Mouse (Mus musculus) heart, embryonic 16.5 days (tissue): Measurements from ENCODE around the gene Tgoln1. TPM values are rescaled to one million over a fixed set of nuclear protein-coding genes. Genes with fewer than 3 reads are reported as not detected.

Experiments used
- ATAC-seq: fragments of 200-750 bp; cut with Nextera tagmentation; replicated peaks from 2 replicates; pipeline ENCODE4 v1.8.0; 2017; ENCODE audit warnings: moderate number of reproducible peaks; ENCODE audit not compliant: insufficient read depth, low FRiP score; ENCODE audit errors: extremely low read depth
- H3K27ac ChIP-seq: fragments of 300-500 bp; sonication (generic); 2 replicates; pipeline ENCODE4 v1.5.1; 2014; ENCODE audit warnings: mild to moderate bottlenecking, low read length, control low read depth, moderate library complexity
- H3K27me3 ChIP-seq: fragments of 300-500 bp; sonication (generic); 2 replicates; pipeline ENCODE4 v1.6.1; 2014; ENCODE audit warnings: low read length, mixed read lengths; ENCODE audit not compliant: control insufficient read depth, insufficient read depth
- H3K36me3 ChIP-seq: fragments of 300-500 bp; sonication (generic); 2 replicates; pipeline ENCODE4 v1.6.1; 2014; ENCODE audit not compliant: control insufficient read depth, insufficient read depth
- H3K4me1 ChIP-seq: fragments of 300-500 bp; sonication (generic); 2 replicates; pipeline ENCODE4 v1.6.1; 2014; ENCODE audit warnings: low read length, mixed read lengths; ENCODE audit not compliant: control insufficient read depth, insufficient read depth
- H3K4me2 ChIP-seq: fragments of 300-500 bp; sonication (generic); 2 replicates; pipeline ENCODE4 v1.6.1; 2014; ENCODE audit warnings: low read depth, mild to moderate bottlenecking, control low read depth, low read length
- H3K4me3 ChIP-seq: fragments of 300-500 bp; sonication (generic); 2 replicates; pipeline ENCODE4 v1.5.1; 2014; ENCODE audit warnings: mild to moderate bottlenecking, control low read depth, low read length
- H3K9ac ChIP-seq: fragments of 300-500 bp; sonication (generic); 2 replicates; pipeline ENCODE4 v1.6.1; 2014; ENCODE audit warnings: low read length, control low read depth
- H3K9me3 ChIP-seq: fragments of 300-500 bp; sonication (generic); replicated peaks from 2 replicates; pipeline ENCODE4 v1.6.1; 2016; ENCODE audit warnings: low read length; ENCODE audit not compliant: control insufficient read depth
- WGBS: fragments of 180-500 bp; shearing (Covaris S2); extraction: QIAGEN DNeasy Blood & Tissue Kit; methylation state at CpG from one replicate; pipeline ENCODE4 v1.1.7; 2014; 5-methylcytosine and 5-hydroxymethylcytosine counted together
- polyA plus RNA-seq: library from polyadenylated mRNA; unstranded; fragments of >200 nt; fragmentation: Nextera tagmentation; extraction: Ambion mirVana; gene quantifications from 2 replicates; pipeline ENCODE4 v1.2.1, GENCODE M21; 2015

Gene Tgoln1
- polyA plus RNA-seq, 1 experiment from 2014 or later, result 26.2 TPM

- H3K27ac ChIP-seq, result no peak overlapping the region
- no peak overlapping the region for H3K4me3 ChIP-seq
- H3K4me1 ChIP-seq, result peaks cover 14% of the 10 kb centered on the region
- no peak overlapping the region for H3K9ac ChIP-seq
- H3K27me3 ChIP-seq, result no peaks in the 10 kb centered on the region
- H3K4me2 ChIP-seq, result no peak overlapping the region
- H3K36me3 ChIP-seq, result peaks cover 24% of the 10 kb centered on the region
- H3K9me3 ChIP-seq, result no peaks in the 10 kb centered on the region
- 50% methylated on average over 1 of the region's 1 CpGs for WGBS
- ATAC-seq, result no peak
Measured at GRCm38 (mm10) chr6:72601732-72602131, 15.1 kb downstream of the Tgoln1 start.

GRCm38 (mm10) chr6:72600771-72601170, 16.0 kb downstream of the Tgoln1 start:
- no peaks in the 10 kb centered on the region for H3K27me3 ChIP-seq
- no peak overlapping the region for H3K27ac ChIP-seq
- H3K4me2 ChIP-seq, result no peak overlapping the region
- H3K36me3 ChIP-seq, result peaks cover 14% of the 10 kb centered on the region
- 81% methylated on average over 12 of the region's 12 CpGs for WGBS
- H3K4me1 ChIP-seq, result peaks cover 14% of the 10 kb centered on the region
- H3K4me3 ChIP-seq, result no peak overlapping the region
- ATAC-seq, result no peak
- H3K9ac ChIP-seq, result no peak overlapping the region
- no peaks in the 10 kb centered on the region for H3K9me3 ChIP-seq

GRCm38 (mm10) chr6:72600216-72600615, 16.6 kb downstream of the Tgoln1 start:
- peaks cover 11% of the 10 kb centered on the region for H3K36me3 ChIP-seq
- H3K9me3 ChIP-seq, result no peaks in the 10 kb centered on the region
- 84% methylated on average over 6 of the region's 6 CpGs for WGBS
- no peak overlapping the region for H3K9ac ChIP-seq
- H3K4me1 ChIP-seq, result peaks cover 14% of the 10 kb centered on the region
- H3K27ac ChIP-seq, result no peak overlapping the region
- no peak for ATAC-seq
- no peak overlapping the region for H3K4me2 ChIP-seq
- no peaks in the 10 kb centered on the region for H3K27me3 ChIP-seq
- H3K4me3 ChIP-seq, result no peak overlapping the region

GRCm38 (mm10) chr6:72598791-72599557, 17.8 kb downstream of the Tgoln1 start:
- Histone ChIP-seq H3K27ac (peak overlapping the region; percentile 96), H3K27me3 (no peaks in the 10 kb centered on the region), H3K4me3 (peak overlapping the region; percentile 66), H3K4me1 (peaks cover 14% of the 10 kb centered on the region), H3K4me2 (peak overlapping the region; percentile 79), H3K9me3 (no peaks in the 10 kb centered on the region), H3K9ac (peak overlapping the region; percentile 82), H3K36me3 (no peaks in the 10 kb centered on the region)
- peak; percentile 65 for ATAC-seq
- WGBS, result 29% methylated on average over 12 of the region's 12 CpGs

- H3K36me3 ChIP-seq, result no peaks in the 10 kb centered on the region
Measured at GRCm38 (mm10) chr6:72597956-72598753, 18.6 kb downstream of the Tgoln1 start, which contains the start of the genes Elmod3 and Retsat. TSS of gene Elmod3 (minus strand) at chr6:72598413. TSS of gene Retsat (plus strand) at chr6:72598475.

GRCm38 (mm10) chr6:72597083-72597874, 19.5 kb downstream of the Tgoln1 start:
- Histone ChIP-seq H3K27ac (no peak overlapping the region; the same call in 1 of the 2 replicates), H3K4me2 (peak overlapping the region; percentile 79), H3K9me3 (no peaks in the 10 kb centered on the region), H3K9ac (peak overlapping the region; percentile 74), H3K4me3 (peak overlapping the region; percentile 66), H3K27me3 (no peaks in the 10 kb centered on the region), H3K36me3 (no peaks in the 10 kb centered on the region), H3K4me1 (peaks cover 14% of the 10 kb centered on the region)
- no peak for ATAC-seq
- WGBS, result 39% methylated on average over 13 of the region's 13 CpGs

More at GRCm38 (mm10) chr6:72597956-72598753, 18.6 kb downstream of the Tgoln1 start, which contains the start of the genes Elmod3 and Retsat:
- Histone ChIP-seq H3K27ac (peak within 1 kb of the TSS; percentile 96), H3K9ac (peak within 1 kb of the TSS; percentile 82), H3K4me1 (peaks cover 14% of the 10 kb centered on the region), H3K4me3 (peak within 1 kb of the TSS; percentile 66), H3K9me3 (no peaks in the 10 kb centered on the region), H3K27me3 (no peaks in the 10 kb centered on the region), H3K4me2 (peak within 1 kb of the TSS; percentile 79)
- under 1% methylated on average over 38 of the region's 38 CpGs for WGBS
- ATAC-seq, result peak; percentile 91

- Histone ChIP-seq H3K9ac (no peak overlapping the region), H3K4me2 (no peak overlapping the region), H3K4me3 (no peak overlapping the region), H3K27me3 (no peaks in the 10 kb centered on the region), H3K9me3 (no peaks in the 10 kb centered on the region), H3K36me3 (no peaks in the 10 kb centered on the region), H3K27ac (no peak overlapping the region), H3K4me1 (peaks cover 9% of the 10 kb centered on the region)
- 39% methylated on average over 5 of the region's 5 CpGs for WGBS
- ATAC-seq, result no peak
Measured at GRCm38 (mm10) chr6:72593914-72594313, 22.9 kb downstream of the Tgoln1 start.

GRCm38 (mm10) chr6:72593011-72593803, 23.6 kb downstream of the Tgoln1 start:
- H3K4me2 ChIP-seq, result no peak overlapping the region
- peaks cover 9% of the 10 kb centered on the region for H3K4me1 ChIP-seq
- no peak overlapping the region for H3K27ac ChIP-seq
- no peak overlapping the region for H3K4me3 ChIP-seq
- H3K36me3 ChIP-seq, result no peaks in the 10 kb centered on the region
- no peak for ATAC-seq
- WGBS, result 78% methylated on average over 6 of the region's 6 CpGs
- no peaks in the 10 kb centered on the region for H3K9me3 ChIP-seq
- no peak overlapping the region for H3K9ac ChIP-seq
- no peaks in the 10 kb centered on the region for H3K27me3 ChIP-seq
